Mouse (Mus musculus): ENCODE data around the gene Git2. TPM values are rescaled to one million over a fixed set of nuclear protein-coding genes. Genes with fewer than 3 reads are reported as not detected.
A peak's percentile ranks its signal among the peaks of the same experiment; 100 is the strongest.

Gene Git2
- total RNA-seq, 2 experiments from 2014 or later, result 51.1 to 57.0 TPM

- ATAC-seq (replicated peaks; ENCODE audit: low FRiP score, poor library complexity, severe bottlenecking), result no peak
Measured at GRCm38 (mm10) chr5:114696939-114697338, 78.4 kb downstream of the Git2 start.

- no peak for ATAC-seq (replicated peaks; ENCODE audit: low FRiP score, poor library complexity, severe bottlenecking)
Measured at GRCm38 (mm10) chr5:114695775-114696174, 79.5 kb downstream of the Git2 start.

GRCm38 (mm10) chr5:114690633-114691567, 84.4 kb downstream of the Git2 start, which contains the start of gene Gltp:
Gltp (minus strand) TSS chr5:114690984.
- ATAC-seq (replicated peaks; ENCODE audit: low FRiP score, poor library complexity, severe bottlenecking), result peak; percentile 97

- ATAC-seq (replicated peaks; ENCODE audit: low FRiP score, poor library complexity, severe bottlenecking), result peak; percentile 39
Measured at GRCm38 (mm10) chr5:114689700-114690366, 85.5 kb downstream of the Git2 start.

GRCm38 (mm10) chr5:114688703-114689102, 86.6 kb downstream of the Git2 start:
- no peak for ATAC-seq (replicated peaks; ENCODE audit: low FRiP score, poor library complexity, severe bottlenecking)

- ATAC-seq (replicated peaks; ENCODE audit: low FRiP score, poor library complexity, severe bottlenecking), result no peak
Measured at GRCm38 (mm10) chr5:114687901-114688300, 87.4 kb downstream of the Git2 start.

GRCm38 (mm10) chr5:114686726-114687210, 88.5 kb downstream of the Git2 start:
- ATAC-seq (replicated peaks; ENCODE audit: low FRiP score, poor library complexity, severe bottlenecking), result no peak

GRCm38 (mm10) chr5:114685986-114686385, 89.3 kb downstream of the Git2 start:
- no peak for ATAC-seq (replicated peaks; ENCODE audit: low FRiP score, poor library complexity, severe bottlenecking)

GRCm38 (mm10) chr5:114681717-114682116, 93.6 kb downstream of the Git2 start:
- no peak for ATAC-seq (replicated peaks; ENCODE audit: low FRiP score, poor library complexity, severe bottlenecking)

GRCm38 (mm10) chr5:114680676-114681285, 94.5 kb downstream of the Git2 start:
- ATAC-seq (replicated peaks; ENCODE audit: low FRiP score, poor library complexity, severe bottlenecking), result no peak

- ATAC-seq (replicated peaks; ENCODE audit: low FRiP score, poor library complexity, severe bottlenecking), result no peak
Measured at GRCm38 (mm10) chr5:114679841-114680591, 95.3 kb downstream of the Git2 start.

Other genes with a start within 250 kb of the Git2 start
- gene Fam222a, start 207.5 kb downstream of the Git2 start, total RNA-seq (2015; ENCODE audit: low replicate concordance), result 2.9 TPM in 1 of 2 replicates, not detected in the other
- gene Fam222a, start 207.5 kb downstream of the Git2 start, total RNA-seq (2017; ENCODE audit: low replicate concordance), result 0.39 TPM in 1 of 2 replicates, not detected in the other
- gene Trpv4, start 117.1 kb downstream of the Git2 start, total RNA-seq (2015; ENCODE audit: low replicate concordance), result not detected in 2 replicates
- 1.5 TPM in 1 of 2 replicates, not detected in the other for gene Trpv4, start 117.1 kb downstream of the Git2 start, total RNA-seq (2017; ENCODE audit: low replicate concordance)
- gene Gltp, start 84.5 kb downstream of the Git2 start, total RNA-seq (2015; ENCODE audit: low replicate concordance), result 103 and 104 TPM in 2 replicates
- gene Gltp, start 84.5 kb downstream of the Git2 start, total RNA-seq (2017; ENCODE audit: low replicate concordance), result 42.0 and 54.4 TPM in 2 replicates
- gene Tchp, start 67.8 kb downstream of the Git2 start, total RNA-seq (2015; ENCODE audit: low replicate concordance), result 2.2 and 19.7 TPM in 2 replicates
- gene Tchp, start 67.8 kb downstream of the Git2 start, total RNA-seq (2017; ENCODE audit: low replicate concordance), result 12.5 and 23.8 TPM in 2 replicates
- 113 and 121 TPM in 2 replicates for gene Ankrd13a, start 840 bp downstream of the Git2 start, total RNA-seq (2015; ENCODE audit: low replicate concordance)
- 124 and 147 TPM in 2 replicates for gene Ankrd13a, start 840 bp downstream of the Git2 start, total RNA-seq (2017; ENCODE audit: low replicate concordance)
- 11.7 and 11.9 TPM in 2 replicates for gene 1500011B03Rik, start 48.0 kb upstream of the Git2 start, total RNA-seq (2015; ENCODE audit: low replicate concordance)
- 14.5 TPM in 1 of 2 replicates, not detected in the other for gene 1500011B03Rik, start 48.0 kb upstream of the Git2 start, total RNA-seq (2017; ENCODE audit: low replicate concordance)
- not detected in 2 replicates for gene 4930519G04Rik, start 78.1 kb upstream of the Git2 start, total RNA-seq (2015; ENCODE audit: low replicate concordance)
- gene 4930519G04Rik, start 78.1 kb upstream of the Git2 start, total RNA-seq (2017; ENCODE audit: low replicate concordance), result not detected in 2 replicates
- not detected in 2 replicates for gene Gm9936, start 83.2 kb upstream of the Git2 start, total RNA-seq (2015; ENCODE audit: low replicate concordance)
- gene Gm9936, start 83.2 kb upstream of the Git2 start, total RNA-seq (2017; ENCODE audit: low replicate concordance), result not detected in 2 replicates
- gene Oasl2, start 121.4 kb upstream of the Git2 start, total RNA-seq (2015; ENCODE audit: low replicate concordance), result 8.3 and 14.7 TPM in 2 replicates
- 3.0 and 4.5 TPM in 2 replicates for gene Oasl2, start 121.4 kb upstream of the Git2 start, total RNA-seq (2017; ENCODE audit: low replicate concordance)
- gene Oasl1, start 147.7 kb upstream of the Git2 start, total RNA-seq (2015; ENCODE audit: low replicate concordance), result 5.4 and 9.4 TPM in 2 replicates
- gene Oasl1, start 147.7 kb upstream of the Git2 start, total RNA-seq (2017; ENCODE audit: low replicate concordance), result 7.2 and 20.0 TPM in 2 replicates
- 2.5 and 5.4 TPM in 2 replicates for gene 2210016L21Rik, start 166.6 kb upstream of the Git2 start, total RNA-seq (2015; ENCODE audit: low replicate concordance)
- gene 2210016L21Rik, start 166.6 kb upstream of the Git2 start, total RNA-seq (2017; ENCODE audit: low replicate concordance), result 1.4 and 4.3 TPM in 2 replicates
- not detected in 2 replicates for gene Hnf1a, start 195.6 kb upstream of the Git2 start, total RNA-seq (2015; ENCODE audit: low replicate concordance)
- gene Hnf1a, start 195.6 kb upstream of the Git2 start, total RNA-seq (2017; ENCODE audit: low replicate concordance), result not detected in 2 replicates
- 69.2 and 99.5 TPM in 2 replicates for gene Sppl3, start 235.6 kb upstream of the Git2 start, total RNA-seq (2015; ENCODE audit: low replicate concordance)
- gene Sppl3, start 235.6 kb upstream of the Git2 start, total RNA-seq (2017; ENCODE audit: low replicate concordance), result 73.7 and 92.4 TPM in 2 replicates

Data from erythroid progenitor cell, adult 5-6 weeks (primary cell).